Mouse (Mus musculus): ENCODE data around the gene Fgf10.

Gene Fgf10

GRCm38 (mm10) chr13:118721668-118722067, 52.1 kb downstream of the Fgf10 start:
- no peak for DNase-seq

GRCm38 (mm10) chr13:118731850-118732552, 62.4 kb downstream of the Fgf10 start:
- no peak for DNase-seq

- no peak for DNase-seq
Observed at GRCm38 (mm10) chr13:118739854-118740411, 70.3 kb downstream of the Fgf10 start.

- DNase-seq, result no peak
Observed at GRCm38 (mm10) chr13:118742788-118743187, 73.2 kb downstream of the Fgf10 start.

GRCm38 (mm10) chr13:118744806-118745205, 75.2 kb downstream of the Fgf10 start:
- DNase-seq, result no peak

- no peak for DNase-seq
Observed at GRCm38 (mm10) chr13:118746427-118746826, 76.8 kb downstream of the Fgf10 start.

GRCm38 (mm10) chr13:118754024-118754423, 84.4 kb downstream of the Fgf10 start:
- no peak for DNase-seq

- no peak for DNase-seq
Observed at GRCm38 (mm10) chr13:118759021-118759420, 89.4 kb downstream of the Fgf10 start.

GRCm38 (mm10) chr13:118762982-118763381, 93.4 kb downstream of the Fgf10 start:
- DNase-seq, result no peak

GRCm38 (mm10) chr13:118772188-118772587, 102.6 kb downstream of the Fgf10 start:
- DNase-seq, result no peak

- DNase-seq, result no peak
Observed at GRCm38 (mm10) chr13:118775148-118775547, 105.6 kb downstream of the Fgf10 start.

- no peak for DNase-seq
Observed at GRCm38 (mm10) chr13:118779161-118779560, 109.6 kb downstream of the Fgf10 start.

- no peak for DNase-seq
Observed at GRCm38 (mm10) chr13:118791753-118792152, 122.2 kb downstream of the Fgf10 start.

GRCm38 (mm10) chr13:118792198-118792597, 122.6 kb downstream of the Fgf10 start:
- DNase-seq, result no peak

GRCm38 (mm10) chr13:118800176-118800575, 130.6 kb downstream of the Fgf10 start:
- DNase-seq, result no peak

GRCm38 (mm10) chr13:118806662-118807061, 137.1 kb downstream of the Fgf10 start:
- no peak for DNase-seq

GRCm38 (mm10) chr13:118819785-118820184, 150.2 kb downstream of the Fgf10 start:
- no peak for DNase-seq

- DNase-seq, result no peak
Observed at GRCm38 (mm10) chr13:118823113-118823512, 153.5 kb downstream of the Fgf10 start.

GRCm38 (mm10) chr13:118825102-118825501, 155.5 kb downstream of the Fgf10 start:
- DNase-seq, result no peak

GRCm38 (mm10) chr13:118828604-118829381, 159.2 kb downstream of the Fgf10 start:
- DNase-seq, result no peak

GRCm38 (mm10) chr13:118834021-118834420, 164.4 kb downstream of the Fgf10 start:
- DNase-seq, result no peak

GRCm38 (mm10) chr13:118835078-118835477, 165.5 kb downstream of the Fgf10 start:
- DNase-seq, result no peak
